Mouse (Mus musculus) urinary bladder, postnatal 0 days (tissue): ENCODE results near the gene Ugt1a9. TPM values are rescaled to one million over a fixed set of nuclear protein-coding genes. Genes with fewer than 3 reads are reported as not detected.

Experiments
- polyA plus RNA-seq: library from polyadenylated mRNA; unstranded; fragments of >200 nt; fragmentation: Nextera tagmentation; extraction: Ambion mirVana; gene quantifications from 2 replicates; pipeline ENCODE4 v1.2.1, GENCODE M21; 2015

Gene Ugt1a9
- polyA plus RNA-seq, result not detected in 2 replicates

DNA sequence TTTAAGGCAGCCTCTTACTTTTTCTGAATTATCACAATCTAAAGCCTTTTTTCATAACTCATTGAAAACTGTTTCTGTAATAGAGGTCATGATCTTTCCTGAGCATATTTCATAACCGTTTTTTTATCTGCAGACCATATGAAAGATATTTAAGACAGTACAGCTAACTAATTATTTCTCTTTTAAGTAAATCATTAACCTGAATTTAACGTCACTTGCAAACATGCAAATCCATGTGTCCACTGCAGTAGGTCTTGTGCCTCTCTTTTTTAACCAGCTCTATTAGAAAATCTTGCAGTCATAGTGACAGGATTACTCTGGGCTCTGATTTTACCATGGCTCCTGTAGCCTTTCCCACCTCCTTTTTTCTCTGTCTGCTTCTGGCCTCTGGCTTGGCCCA is at the start of gene Ugt1a9:
TSS of gene Ugt1a9 (plus strand) at position 306 of the 400 bp plus-strand sequence.

DNA sequence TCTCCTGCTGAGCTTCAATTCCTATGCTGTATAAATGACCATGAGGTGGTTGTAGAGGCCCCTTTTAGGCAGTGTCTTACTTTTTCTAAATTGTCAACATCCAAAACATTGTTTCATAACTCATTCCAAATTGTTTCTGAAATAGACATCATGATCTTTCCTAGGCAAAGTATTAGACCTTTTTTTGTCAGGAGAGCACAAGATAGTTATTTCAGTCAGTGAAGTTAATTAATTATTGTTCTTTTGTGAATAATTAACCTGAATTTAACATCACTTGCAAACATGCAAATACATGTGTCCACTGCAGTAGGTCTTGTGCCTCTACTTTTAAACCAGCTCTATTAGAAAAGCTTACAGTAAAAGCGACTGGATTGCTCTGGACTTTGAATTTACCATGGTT is 15.5 kb upstream of the Ugt1a9 start, which contains the start of gene Ugt1a10:
TSS of gene Ugt1a10 (plus strand) at position 301 of the 400 bp plus-strand sequence.

GRCm38 (mm10) chr1:88087513-88087912 is 16.9 kb downstream of the Ugt1a9 start, which contains the start of gene Ugt1a8:
TSS of gene Ugt1a8 (plus strand) at chr1:88087813.

DNA sequence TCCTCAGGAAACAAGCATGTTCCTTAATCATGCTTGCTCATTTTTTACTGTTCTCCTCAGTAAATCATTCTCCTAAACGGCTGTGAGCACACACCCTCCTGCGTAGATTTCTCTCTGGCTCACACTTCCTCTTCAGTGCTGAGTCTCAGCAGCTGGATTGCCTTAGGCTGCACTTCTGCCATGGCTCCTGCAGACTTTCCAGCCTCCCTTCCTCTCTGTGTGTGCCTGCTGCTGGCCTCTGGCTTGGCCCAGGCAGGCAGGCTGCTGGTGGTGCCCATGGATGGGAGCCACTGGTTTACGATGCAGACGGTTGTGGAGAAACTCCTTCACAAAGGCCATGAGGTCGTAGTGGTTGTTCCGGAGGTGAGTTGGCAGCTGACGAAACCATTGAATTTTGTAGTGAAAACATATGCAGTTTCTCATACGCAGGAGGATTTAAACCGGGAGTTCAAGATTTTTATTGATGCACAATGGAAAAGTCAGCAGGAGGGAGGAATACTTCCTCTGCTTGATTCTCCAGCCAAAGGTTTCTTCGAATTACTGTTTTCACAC is 24.4 kb downstream of the Ugt1a9 start, which contains the start of gene Ugt1a7c:
TSS of gene Ugt1a7c (plus strand) at position 122 of the 552 bp plus-strand sequence.

GRCm38 (mm10) chr1:88103019-88103418 is 32.4 kb downstream of the Ugt1a9 start, which contains the start of gene Ugt1a6b:
TSS of gene Ugt1a6b (plus strand) at chr1:88103252.

DNA sequence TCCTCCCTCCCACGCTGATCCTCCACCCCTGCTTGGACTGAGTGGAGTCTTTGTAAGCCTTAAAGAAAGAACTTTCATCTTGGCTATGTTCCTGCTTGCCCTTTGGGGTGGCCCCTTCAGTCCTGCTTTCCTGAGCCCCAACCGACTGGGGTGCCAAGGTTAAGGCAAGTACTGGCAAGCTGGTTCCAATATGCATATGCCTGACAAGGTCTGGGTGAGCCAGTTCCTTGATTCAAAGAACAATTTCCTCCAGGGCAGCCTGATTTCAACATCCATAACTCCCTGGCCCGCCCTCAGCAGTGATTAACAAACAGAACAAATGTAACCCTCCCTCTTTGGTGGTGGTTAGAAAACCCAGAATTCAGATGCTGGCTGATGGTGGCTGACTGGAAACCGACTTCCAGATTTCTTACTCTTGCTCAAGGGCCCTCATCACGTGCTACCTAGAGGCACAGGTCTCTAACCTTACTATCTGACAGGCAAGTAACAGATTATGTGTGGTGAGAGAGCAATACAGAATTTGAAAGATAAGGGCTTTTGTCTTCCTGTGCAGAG is 63.9 kb downstream of the Ugt1a9 start, which contains the start of gene Ugt1a6a:
TSS of gene Ugt1a6a (plus strand) at position 353 of the 555 bp plus-strand sequence.

DNA sequence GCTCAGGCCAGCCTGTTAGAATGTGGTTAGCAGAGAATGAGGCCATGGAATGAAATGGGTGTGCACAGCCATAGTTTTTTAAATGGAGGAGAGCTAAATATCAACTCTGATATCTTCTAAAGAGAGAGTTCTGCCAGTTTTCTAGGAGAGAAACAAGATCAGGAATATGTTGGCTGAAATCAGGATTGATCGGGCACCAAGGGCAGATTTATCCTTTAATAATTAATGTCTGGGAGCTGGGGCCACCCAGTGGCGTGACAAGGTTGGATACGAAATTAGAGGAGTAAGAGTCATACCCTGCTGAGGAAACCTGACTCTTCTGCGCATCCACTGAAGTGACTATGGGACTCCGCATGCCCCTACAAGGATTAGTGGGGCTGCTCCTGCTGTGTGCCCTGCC is 95.1 kb downstream of the Ugt1a9 start, which contains the start of gene Ugt1a5:
TSS of gene Ugt1a5 (plus strand) at position 302 of the 400 bp plus-strand sequence.

GRCm38 (mm10) chr1:88200456-88200855 is 129.9 kb downstream of the Ugt1a9 start, which contains the start of gene Ugt1a2:
TSS of gene Ugt1a2 (plus strand) at chr1:88200601.

DNA sequence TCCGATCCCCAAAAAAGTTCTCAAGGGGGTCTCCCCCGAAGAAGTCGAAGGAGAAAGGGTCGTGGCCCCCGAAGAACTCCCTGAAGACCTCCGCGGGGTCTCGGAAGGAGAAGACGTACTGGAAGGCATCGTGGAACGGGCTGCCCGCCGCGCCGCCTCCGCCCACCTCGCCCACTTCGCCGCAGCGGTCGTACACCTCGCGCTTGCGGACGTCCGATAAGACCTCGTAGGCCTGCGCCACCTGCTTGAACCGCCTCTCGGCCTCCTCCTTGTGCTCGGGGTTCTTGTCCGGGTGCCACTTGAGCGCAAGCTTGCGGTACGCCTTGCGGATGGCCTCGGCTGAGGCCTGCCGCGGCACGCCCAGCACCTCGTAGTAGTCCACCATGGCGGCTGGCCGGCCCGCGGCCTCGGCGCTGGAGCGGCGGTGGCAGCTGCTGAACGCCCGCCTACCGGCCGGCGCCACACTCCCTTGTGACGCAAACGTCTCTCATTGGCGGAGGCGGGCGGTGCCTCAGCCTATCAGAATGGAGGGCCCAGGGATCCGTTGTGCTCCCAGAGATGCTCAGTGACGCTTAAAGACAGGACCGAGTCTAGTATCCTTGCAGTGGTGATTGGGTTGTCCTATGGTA is 134.8 kb downstream of the Ugt1a9 start, which contains the start of gene Dnajb3:
TSS of gene Dnajb3 (minus strand) at position 489 of the 629 bp plus-strand sequence.

DNA sequence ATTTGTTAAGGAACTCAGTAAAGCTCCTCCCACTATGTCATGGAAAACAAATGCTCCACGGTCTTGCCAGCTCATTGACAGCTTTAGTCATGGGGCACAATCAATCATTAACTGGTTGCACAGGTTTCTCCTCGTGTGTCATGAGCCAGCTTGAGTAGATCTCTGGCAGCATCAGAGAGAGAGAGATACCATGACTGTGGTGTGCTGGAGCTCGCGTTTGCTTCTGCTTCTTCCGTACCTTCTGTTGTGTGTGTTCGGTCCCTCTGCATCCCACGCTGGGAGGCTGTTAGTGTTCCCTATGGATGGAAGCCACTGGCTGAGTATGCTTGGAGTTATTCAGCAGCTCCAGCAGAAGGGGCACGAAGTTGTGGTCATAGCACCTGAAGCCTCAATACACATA is 141.2 kb downstream of the Ugt1a9 start, which contains the start of gene Ugt1a1:
TSS of gene Ugt1a1 (plus strand) at position 148 of the 400 bp plus-strand sequence.

GRCm38 (mm10) chr1:88226670-88227379 is 156.2 kb downstream of the Ugt1a9 start, which contains the start of gene Mroh2a:
TSS of gene Mroh2a (plus strand) at chr1:88226986.

Other genes with a start within 250 kb of the Ugt1a9 start
- gene Dgkd, start 217.5 kb upstream of the Ugt1a9 start, polyA plus RNA-seq, result 14.7 and 15.9 TPM in 2 replicates
- gene Usp40, start 62.2 kb upstream of the Ugt1a9 start, polyA plus RNA-seq, result 11.9 and 12.7 TPM in 2 replicates
- gene Ugt1a10, start 15.4 kb upstream of the Ugt1a9 start, polyA plus RNA-seq, result not detected in 2 replicates
- not detected in 2 replicates for gene Ugt1a8, start 17.0 kb downstream of the Ugt1a9 start, polyA plus RNA-seq
- 6.8 and 10.6 TPM in 2 replicates for gene Ugt1a7c, start 24.3 kb downstream of the Ugt1a9 start, polyA plus RNA-seq
- 1.8 and 2.5 TPM in 2 replicates for gene Ugt1a6b, start 32.5 kb downstream of the Ugt1a9 start, polyA plus RNA-seq
- 21.8 and 27.6 TPM in 2 replicates for gene Ugt1a6a, start 64.0 kb downstream of the Ugt1a9 start, polyA plus RNA-seq
- gene Ugt1a5, start 95.2 kb downstream of the Ugt1a9 start, polyA plus RNA-seq, result not detected in 2 replicates
- not detected in 2 replicates for gene Ugt1a2, start 129.8 kb downstream of the Ugt1a9 start, polyA plus RNA-seq
- gene Dnajb3, start 135.0 kb downstream of the Ugt1a9 start, polyA plus RNA-seq, result 6.6 and 7.7 TPM in 2 replicates
- 13.2 and 13.8 TPM in 2 replicates for gene Ugt1a1, start 141.2 kb downstream of the Ugt1a9 start, polyA plus RNA-seq
- gene Mroh2a, start 156.2 kb downstream of the Ugt1a9 start, polyA plus RNA-seq, result 0.16 and 0.17 TPM in 2 replicates
- gene Hjurp, start 206.8 kb downstream of the Ugt1a9 start, polyA plus RNA-seq, result 35.4 and 44.6 TPM in 2 replicates
- not detected in 2 replicates for gene Trpm8, start 206.9 kb downstream of the Ugt1a9 start, polyA plus RNA-seq